Mouse (Mus musculus): ENCODE results near the gene Gpr18.

Gene Gpr18

GRCm38 (mm10) chr14:121949436-121949835, 33.9 kb upstream of the Gpr18 start:
- no peak for DNase-seq (ENCODE audit: low spot score)

GRCm38 (mm10) chr14:121947966-121948365, 32.4 kb upstream of the Gpr18 start:
- DNase-seq (ENCODE audit: low spot score): no peak

GRCm38 (mm10) chr14:121947201-121947760, 31.7 kb upstream of the Gpr18 start:
- no peak for DNase-seq (ENCODE audit: low spot score)

GRCm38 (mm10) chr14:121946728-121947127, 31.1 kb upstream of the Gpr18 start:
- DNase-seq (ENCODE audit: low spot score): peak; percentile 52

GRCm38 (mm10) chr14:121946131-121946530, 30.6 kb upstream of the Gpr18 start:
- DNase-seq (ENCODE audit: low spot score): no peak

GRCm38 (mm10) chr14:121939582-121939981, 24.0 kb upstream of the Gpr18 start:
- no peak for DNase-seq (ENCODE audit: low spot score)

- peak; percentile 74 for DNase-seq (ENCODE audit: low spot score)
Measured at GRCm38 (mm10) chr14:121938256-121939191, 22.9 kb upstream of the Gpr18 start.

- no peak for DNase-seq (ENCODE audit: low spot score)
Measured at GRCm38 (mm10) chr14:121937601-121938255, 22.1 kb upstream of the Gpr18 start.

GRCm38 (mm10) chr14:121936856-121937255, 21.3 kb upstream of the Gpr18 start:
- no peak for DNase-seq (ENCODE audit: low spot score)

GRCm38 (mm10) chr14:121936356-121936755, 20.8 kb upstream of the Gpr18 start:
- no peak for DNase-seq (ENCODE audit: low spot score)

- DNase-seq (ENCODE audit: low spot score): no peak
Measured at GRCm38 (mm10) chr14:121934597-121934946, 19.0 kb upstream of the Gpr18 start.

GRCm38 (mm10) chr14:121933906-121934596, 18.5 kb upstream of the Gpr18 start:
- no peak for DNase-seq (ENCODE audit: low spot score)

- no peak for DNase-seq (ENCODE audit: low spot score)
Measured at GRCm38 (mm10) chr14:121932180-121932579, 16.6 kb upstream of the Gpr18 start.

GRCm38 (mm10) chr14:121931594-121931993, 16.0 kb upstream of the Gpr18 start:
- no peak for DNase-seq (ENCODE audit: low spot score)

- DNase-seq (ENCODE audit: low spot score): peak; percentile 73
Measured at GRCm38 (mm10) chr14:121930731-121931383, 15.3 kb upstream of the Gpr18 start.

- DNase-seq (ENCODE audit: low spot score): peak; percentile 81
Measured at GRCm38 (mm10) chr14:121929243-121929951, 13.8 kb upstream of the Gpr18 start.

- peak; percentile 72 for DNase-seq (ENCODE audit: low spot score)
Measured at GRCm38 (mm10) chr14:121928375-121929137, 13.0 kb upstream of the Gpr18 start.

GRCm38 (mm10) chr14:121927451-121927850, 11.9 kb upstream of the Gpr18 start:
- no peak for DNase-seq (ENCODE audit: low spot score)

- DNase-seq (ENCODE audit: low spot score): no peak
Measured at GRCm38 (mm10) chr14:121926901-121927300, 11.3 kb upstream of the Gpr18 start.

GRCm38 (mm10) chr14:121924876-121925275, 9.3 kb upstream of the Gpr18 start:
- no peak for DNase-seq (ENCODE audit: low spot score)

Measured in T-cell, adult 2 months (primary cell).